Mouse (Mus musculus): Measurements from ENCODE around the gene 2200002D01Rik.

GRCm38 (mm10) chr7:29259781-29260730 is 11.8 kb upstream of the 2200002D01Rik start:
- TF ChIP-seq ZNF384 (IDR thresholded peaks at IDR 0.05; ENCODE audit: low read depth, low read length) (no peak), MAFK (IDR thresholded peaks at IDR 0.05; ENCODE audit: insufficient read depth, low read depth, low read length) (no peak)
